Mouse (Mus musculus) liver (tissue): ENCODE data around the gene Dnajc10.

ENCODE experiments used
- DNase-seq: peaks from one replicate; pipeline ENCODE4 v3.0.0-alpha.2; 2020; ENCODE audit warnings: mixed read lengths

Dnajc10 gene

DNA sequence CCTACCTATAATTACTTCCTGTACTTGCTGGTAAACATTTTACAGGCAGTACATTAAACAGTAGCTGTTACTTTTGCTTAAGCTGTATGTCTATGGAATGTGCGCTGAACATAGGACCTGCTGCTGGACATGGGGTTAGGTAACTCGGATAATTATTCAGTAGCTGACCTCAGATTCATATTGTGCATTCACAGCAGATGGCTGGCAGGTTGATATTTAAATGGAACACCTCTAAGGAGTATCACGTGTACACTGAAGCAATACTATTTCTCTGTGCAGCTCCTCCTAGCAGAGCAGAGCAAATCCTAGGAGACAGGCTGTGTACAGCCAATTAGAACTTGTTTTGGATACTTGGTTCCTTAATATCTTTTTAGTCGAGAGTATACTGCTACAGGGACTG lies 39.3 kb downstream of the Dnajc10 start:
- no peak for DNase-seq

DNA sequence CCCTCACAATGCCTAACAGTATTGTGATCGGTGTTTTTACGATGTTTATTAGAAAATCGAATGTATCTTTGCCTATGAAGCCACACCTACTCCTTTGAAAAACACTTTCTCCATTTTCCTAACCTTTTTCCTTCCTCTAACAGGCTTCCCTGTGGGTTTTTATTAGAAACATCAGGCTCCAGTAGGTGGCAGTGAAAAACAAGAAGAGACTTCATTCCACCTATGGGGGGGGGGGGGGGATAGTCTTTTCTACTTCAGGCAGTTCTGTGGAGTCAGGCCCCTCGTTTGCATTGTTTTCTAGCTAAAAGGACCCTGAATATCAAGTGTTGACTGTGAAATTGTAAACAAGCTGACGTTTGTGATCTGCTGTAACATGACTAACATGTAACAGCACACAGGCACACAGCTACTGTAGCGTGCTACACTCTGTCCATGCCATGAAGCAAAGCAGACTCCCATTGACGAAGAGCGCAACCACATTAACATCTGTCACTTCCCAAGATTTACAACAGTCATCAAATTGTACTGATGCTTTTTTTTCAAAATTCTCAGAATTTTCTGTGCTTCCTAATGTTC lies 41.5 kb downstream of the Dnajc10 start:
- DNase-seq = no peak

DNA sequence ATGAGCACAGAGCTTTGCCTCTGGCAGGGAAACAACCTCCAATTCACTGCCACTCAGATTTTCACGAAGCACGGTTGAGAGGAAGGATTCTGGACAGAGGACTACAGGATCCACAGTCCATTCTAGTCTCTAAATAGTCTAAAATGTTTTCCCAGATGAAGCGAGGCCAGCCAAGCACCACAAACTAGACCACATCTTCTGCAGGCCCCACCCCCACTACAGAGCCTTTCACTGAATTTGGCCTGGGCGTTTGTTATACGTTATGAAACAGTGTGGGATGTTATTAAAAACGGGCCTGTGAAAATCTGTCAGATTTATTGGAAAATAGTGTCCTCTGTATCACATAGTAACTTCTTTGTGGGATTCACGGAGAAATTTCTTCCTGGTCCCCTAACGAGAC lies 56.2 kb downstream of the Dnajc10 start:
- DNase-seq = no peak

DNA sequence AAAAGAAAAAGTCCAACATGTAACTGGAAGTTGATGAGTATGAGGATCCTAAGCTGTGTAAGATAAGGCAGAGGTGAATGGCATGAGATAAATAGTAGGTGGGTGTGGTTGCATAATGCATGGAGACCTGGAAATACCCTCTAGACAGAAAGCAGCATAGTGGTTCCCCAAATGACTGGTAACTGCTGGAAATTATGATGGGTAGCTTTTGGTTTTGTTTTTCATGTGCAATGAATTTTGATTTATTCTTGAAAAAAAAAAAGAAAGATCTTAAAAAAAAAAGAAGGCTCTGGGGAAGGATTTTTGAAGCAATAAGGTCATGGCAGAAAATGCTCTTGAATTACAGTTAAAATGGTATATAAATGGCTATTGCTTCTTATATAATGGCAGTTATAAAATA lies 59.6 kb downstream of the Dnajc10 start:
- no peak for DNase-seq

DNA sequence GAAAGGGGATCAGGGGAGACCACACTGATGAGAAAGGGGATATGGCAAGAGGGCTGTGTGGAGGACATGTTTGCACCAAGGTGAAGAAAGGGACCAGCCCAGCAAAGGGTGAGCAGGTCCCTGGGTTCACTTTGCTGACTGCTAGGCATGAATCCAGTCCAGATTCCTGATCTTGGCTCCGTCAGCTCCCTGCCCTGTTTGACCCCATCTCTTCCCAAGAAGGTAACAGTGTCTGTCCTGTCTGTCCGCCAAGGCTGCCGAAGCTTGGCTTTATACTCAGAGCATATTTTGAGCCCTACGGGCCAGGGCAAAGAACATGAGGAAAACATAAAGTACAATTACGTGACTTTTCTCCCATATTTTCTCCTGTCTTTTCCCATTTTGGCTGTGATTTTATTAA lies 64.6 kb downstream of the Dnajc10 start:
- DNase-seq = no peak

DNA sequence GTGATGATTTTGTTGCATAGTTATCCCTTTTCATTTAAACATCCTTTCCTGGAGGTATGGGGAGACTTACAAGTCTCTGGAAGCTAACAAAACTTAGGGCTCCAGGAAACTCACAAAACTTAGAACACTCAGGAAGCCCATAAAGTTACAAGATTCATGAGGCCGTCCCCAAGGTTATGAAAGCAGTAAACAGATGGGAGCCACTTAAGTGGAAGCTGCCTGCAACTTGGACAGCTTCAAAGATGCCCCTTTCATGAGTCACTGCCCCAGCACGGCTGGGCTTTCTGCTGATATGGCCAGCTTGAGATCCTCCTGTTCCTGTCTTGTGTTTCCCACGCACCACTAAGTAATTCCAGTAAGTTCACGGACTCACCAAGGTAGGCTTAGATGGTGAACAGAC lies 69.2 kb downstream of the Dnajc10 start:
- DNase-seq = no peak

DNA sequence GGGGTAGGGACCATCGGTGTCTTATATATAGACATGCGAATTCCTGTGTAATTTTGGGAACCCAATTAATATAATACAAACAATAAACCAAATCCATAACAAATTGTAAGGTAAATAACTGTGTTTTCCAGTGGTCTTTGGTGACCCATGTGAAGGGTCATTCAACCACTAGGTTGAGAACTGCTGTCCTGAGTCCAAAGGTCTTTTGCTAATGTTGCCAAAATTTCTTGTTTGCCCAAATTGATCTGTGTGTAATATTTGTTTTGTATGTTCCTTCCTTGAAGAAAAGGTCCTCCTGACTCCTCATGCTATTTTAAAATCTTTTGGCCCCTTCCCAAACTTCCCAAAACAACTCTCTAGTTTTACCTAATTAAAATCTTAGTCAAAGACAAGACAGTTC lies 71.0 kb downstream of the Dnajc10 start:
- DNase-seq = no peak

DNA sequence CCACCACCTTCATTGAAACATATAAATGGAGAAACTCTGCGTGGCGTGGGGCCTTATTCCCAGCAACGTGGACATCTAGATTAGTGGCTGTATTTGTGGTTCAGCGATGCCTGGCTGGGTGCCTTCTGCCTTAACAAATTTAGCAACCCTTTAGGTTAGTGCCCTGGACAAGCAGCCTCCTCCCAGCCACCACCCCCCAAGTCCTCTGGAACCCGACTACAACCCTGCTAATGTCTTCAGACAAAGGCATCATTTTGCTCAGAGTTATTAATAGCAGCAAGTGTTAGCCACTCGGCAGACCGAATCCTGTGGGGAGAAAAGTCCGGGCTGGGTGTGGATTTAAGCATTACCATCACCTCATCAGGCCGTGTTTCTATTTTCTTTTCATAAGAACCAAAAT lies 72.4 kb downstream of the Dnajc10 start:
- DNase-seq = no peak

DNA sequence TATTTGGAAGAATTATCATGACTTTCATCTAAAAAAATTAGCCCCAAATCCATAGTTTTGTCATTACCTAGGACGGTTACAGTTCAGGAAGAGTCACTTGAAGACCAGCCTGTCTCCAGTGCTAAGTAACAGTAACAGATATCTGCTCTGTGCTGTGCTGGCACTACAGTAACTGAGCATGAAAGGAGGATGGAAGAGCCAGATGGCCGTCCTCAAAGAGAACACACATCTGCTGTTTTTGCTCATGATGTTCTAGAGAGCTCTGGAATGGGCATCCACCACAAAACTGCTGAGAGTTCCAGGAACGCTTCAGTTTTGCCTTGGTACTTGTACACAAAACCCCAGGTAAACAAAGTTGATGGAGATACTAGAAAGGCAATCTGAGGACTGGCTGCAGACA lies 73.1 kb downstream of the Dnajc10 start:
- no peak for DNase-seq

DNA sequence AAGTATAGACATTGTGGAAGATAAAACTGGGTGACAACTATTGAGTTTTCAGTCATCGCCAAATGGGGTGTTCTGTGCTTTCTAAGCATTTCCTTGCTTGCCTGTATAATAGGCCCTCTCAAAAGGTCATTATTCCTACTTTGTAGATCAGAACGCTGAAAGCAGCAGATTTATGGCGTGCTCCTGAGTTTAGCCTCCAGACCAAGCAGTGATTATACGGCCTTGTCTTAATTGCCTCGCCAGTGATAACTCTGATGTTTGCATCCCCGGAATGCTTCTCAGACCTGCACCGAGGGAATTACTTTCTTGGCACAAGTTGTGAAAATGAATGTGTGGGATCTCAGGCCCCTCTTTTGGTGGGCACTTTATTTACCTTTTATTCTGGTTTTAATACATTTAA lies 80.8 kb downstream of the Dnajc10 start:
- no peak for DNase-seq

DNA sequence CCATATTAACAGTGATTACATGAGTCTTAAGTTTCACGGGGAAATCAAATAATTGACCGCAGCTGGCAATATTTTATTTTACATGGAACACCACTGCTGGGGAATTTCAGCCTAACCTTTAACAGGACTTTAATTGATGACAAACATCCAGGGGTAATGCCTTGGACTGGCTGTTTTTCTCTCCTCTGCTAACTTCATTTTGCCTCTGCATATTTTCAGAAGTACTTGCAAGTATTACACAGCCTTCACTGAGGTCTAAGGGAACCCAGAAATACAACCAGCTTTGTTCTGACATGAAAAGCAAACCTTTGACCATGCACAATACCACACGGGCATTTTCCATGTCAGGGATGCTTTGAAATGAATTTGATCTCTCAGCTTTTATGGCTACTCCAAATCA lies 81.6 kb downstream of the Dnajc10 start:
- DNase-seq = no peak

DNA sequence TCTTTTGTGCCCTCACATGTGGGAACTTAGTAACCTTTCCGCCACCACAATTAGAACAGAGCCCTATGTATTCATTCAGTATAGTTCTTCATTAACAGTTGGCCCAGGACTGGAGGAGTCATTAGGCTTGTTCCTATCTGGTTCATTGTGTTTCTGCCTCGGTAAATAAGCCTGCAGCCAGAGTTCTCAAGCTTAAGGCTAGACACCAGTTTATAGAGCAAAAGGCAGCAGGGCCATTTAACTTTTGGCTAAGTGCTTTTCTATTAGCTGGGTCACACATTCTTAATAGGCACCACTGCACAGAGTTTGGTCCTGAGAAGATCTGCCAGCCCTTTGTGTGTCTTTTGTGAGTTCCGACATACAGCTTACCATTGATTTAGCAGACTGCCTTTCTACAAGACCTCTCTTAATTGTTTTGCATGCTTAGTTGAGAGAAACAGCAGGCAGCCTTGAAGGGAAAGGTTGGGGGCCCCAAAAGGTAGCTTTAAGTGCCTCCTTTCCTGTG lies 83.4 kb downstream of the Dnajc10 start:
- DNase-seq = no peak
